Mouse (Mus musculus) lung, postnatal 36 days (tissue): ENCODE measurements around the gene Adamts4.
"Not testable (repeated sequence)": the region's sequence is repeated elsewhere in the genome, so short reads cannot be mapped to it uniquely, and the experiment has no call there.

ENCODE experiments used
- DNase-seq: peaks from one replicate; pipeline ENCODE4 v3.0.0; 2022; ENCODE audit warnings: mixed read lengths

The Adamts4 gene

GRCm38 (mm10) chr1:171232348-171232747 is 17.9 kb upstream of the Adamts4 start:
- no peak for DNase-seq

GRCm38 (mm10) chr1:171232800-171233730 is 17.2 kb upstream of the Adamts4 start:
- peak; percentile 83 for DNase-seq

- peak; percentile 65 for DNase-seq
Measured at GRCm38 (mm10) chr1:171234126-171234525, 16.1 kb upstream of the Adamts4 start, which contains the start of gene Fcer1g. Gene Fcer1g (minus strand): TSS chr1:171234365.

GRCm38 (mm10) chr1:171234538-171234937 is 15.7 kb upstream of the Adamts4 start:
- DNase-seq = no peak

- no peak for DNase-seq
Measured at GRCm38 (mm10) chr1:171235791-171236190, 14.4 kb upstream of the Adamts4 start.

GRCm38 (mm10) chr1:171237438-171237837 is 12.8 kb upstream of the Adamts4 start:
- no peak for DNase-seq

GRCm38 (mm10) chr1:171238463-171238862 is 11.8 kb upstream of the Adamts4 start:
- DNase-seq = peak; percentile 79

GRCm38 (mm10) chr1:171239992-171240744 is 10.1 kb upstream of the Adamts4 start:
- peak; percentile 73 for DNase-seq

- no peak for DNase-seq
Measured at GRCm38 (mm10) chr1:171240911-171241310, 9.3 kb upstream of the Adamts4 start.

- DNase-seq = not testable (repeated sequence)
Measured at GRCm38 (mm10) chr1:171241952-171242351, 8.3 kb upstream of the Adamts4 start.

- no peak for DNase-seq
Measured at GRCm38 (mm10) chr1:171245353-171245752, 4.9 kb upstream of the Adamts4 start.

GRCm38 (mm10) chr1:171246709-171247452 is 3.3 kb upstream of the Adamts4 start:
- DNase-seq = peak; percentile 98

- DNase-seq = no peak
Measured at GRCm38 (mm10) chr1:171247453-171247841, 2.8 kb upstream of the Adamts4 start.

GRCm38 (mm10) chr1:171247916-171248315 is 2.3 kb upstream of the Adamts4 start:
- no peak for DNase-seq

- no peak for DNase-seq
Measured at GRCm38 (mm10) chr1:171248386-171249226, 1.6 kb upstream of the Adamts4 start.

GRCm38 (mm10) chr1:171250680-171251593 is 716 bp downstream of the Adamts4 start, which contains the start of gene Ndufs2:
Gene Ndufs2 (minus strand): TSS chr1:171251388.
- DNase-seq = no peak

GRCm38 (mm10) chr1:171251594-171252324 is 1.5 kb downstream of the Adamts4 start:
- no peak for DNase-seq

- DNase-seq = no peak
Measured at GRCm38 (mm10) chr1:171252415-171252814, 2.2 kb downstream of the Adamts4 start.

- no peak for DNase-seq
Measured at GRCm38 (mm10) chr1:171256095-171256818, 6.0 kb downstream of the Adamts4 start.
